Mouse (Mus musculus) midbrain, embryonic 14.5 days (tissue): Measurements from ENCODE around the gene Neurod2. TPM values are rescaled to one million over a fixed set of nuclear protein-coding genes. Genes with fewer than 3 reads are reported as not detected.

Experiments
- ATAC-seq: fragments of 200-750 bp; cut with Nextera tagmentation; 2 replicates; pipeline ENCODE4 v1.8.0; 2017; ENCODE audit warnings: moderate number of reproducible peaks, moderate library complexity; ENCODE audit not compliant: low FRiP score, low TSS enrichment
- DNase-seq: peaks from one replicate; pipeline ENCODE4 v3.0.0-alpha.2; 2015
- H3K27ac ChIP-seq: fragments of 300-500 bp; sonication (generic); replicated peaks from 2 replicates; pipeline ENCODE4 v1.5.1; 2014; ENCODE audit warnings: mild to moderate bottlenecking, low read depth, low read length, moderate library complexity
- H3K27me3 ChIP-seq: fragments of 300-500 bp; sonication (generic); 2 replicates; pipeline ENCODE4 v1.6.1; 2014; ENCODE audit warnings: low read length, control low read depth, mixed read lengths; ENCODE audit not compliant: control insufficient read depth, insufficient read depth
- H3K36me3 ChIP-seq: fragments of 300-500 bp; sonication (generic); 2 replicates; pipeline ENCODE4 v1.6.1; 2014; ENCODE audit warnings: low read length, control low read depth; ENCODE audit not compliant: control insufficient read depth, insufficient read depth
- H3K4me1 ChIP-seq: fragments of 300-500 bp; sonication (generic); 2 replicates; pipeline ENCODE4 v1.6.1; 2014; ENCODE audit warnings: mild to moderate bottlenecking, antibody characterized with exemption, low read length, control low read depth; ENCODE audit not compliant: control insufficient read depth, insufficient read depth
- H3K4me2 ChIP-seq: fragments of 300-500 bp; sonication (generic); 2 replicates; pipeline ENCODE4 v1.6.1; 2014; ENCODE audit warnings: mild to moderate bottlenecking, low read length, moderate library complexity
- H3K4me3 ChIP-seq: fragments of 300-500 bp; sonication (generic); replicated peaks from 2 replicates; pipeline ENCODE4 v1.5.1; 2014; ENCODE audit warnings: low read depth, low read length
- H3K9ac ChIP-seq: fragments of 300-500 bp; sonication (generic); replicated peaks from 2 replicates; pipeline ENCODE4 v1.6.1; 2014; ENCODE audit warnings: mild to moderate bottlenecking, low read length, moderate library complexity
- H3K9me3 ChIP-seq: fragments of 300-500 bp; sonication (generic); 2 replicates; pipeline ENCODE4 v1.6.1; 2016; ENCODE audit warnings: low read length, control low read depth, mixed read lengths; ENCODE audit not compliant: control insufficient read depth
- WGBS: fragments of 180-500 bp; shearing (Covaris S2); extraction: QIAGEN DNeasy Blood & Tissue Kit; methylation state at CpG from one replicate; pipeline ENCODE4 v1.1.7; 2014; 5-methylcytosine and 5-hydroxymethylcytosine counted together
- polyA plus RNA-seq: library from polyadenylated mRNA; unstranded; fragments of >200 nt; fragmentation: Nextera tagmentation; extraction: Ambion mirVana; gene quantifications from 2 replicates; pipeline ENCODE4 v1.2.1, GENCODE M21; 2014

The Neurod2 gene
- polyA plus RNA-seq, 1 experiment from 2014 or later: 10.9 TPM

DNA sequence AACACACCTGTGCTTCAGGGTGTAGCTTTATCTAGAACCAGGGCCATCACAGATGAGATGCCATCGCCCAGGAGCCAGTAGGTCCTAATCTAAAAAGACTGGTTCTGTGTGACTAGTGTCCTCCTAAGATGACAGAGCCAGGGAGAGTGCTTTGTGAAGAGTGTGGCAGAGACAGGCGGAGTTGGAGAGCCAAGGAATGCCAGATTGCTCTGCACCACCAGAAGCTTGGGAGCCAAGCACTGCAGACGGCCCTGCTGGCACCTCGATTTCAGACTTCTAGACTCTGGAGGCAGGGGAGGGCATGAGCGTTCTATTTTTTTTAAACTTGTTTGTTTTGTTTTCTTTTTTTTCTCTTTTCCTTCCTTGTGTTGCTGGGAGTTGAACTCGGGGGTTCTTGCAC is 39.9 kb upstream of the Neurod2 start:
- no peaks in the 10 kb centered on the region for H3K36me3 ChIP-seq
- H3K4me3 ChIP-seq: no peak overlapping the region
- H3K27ac ChIP-seq: no peak overlapping the region
- H3K4me2 ChIP-seq: no peak overlapping the region
- ATAC-seq (no peak), DNase-seq (no peak)
- H3K27me3 ChIP-seq: no peaks in the 10 kb centered on the region
- no peak overlapping the region for H3K9ac ChIP-seq
- no peaks in the 10 kb centered on the region for H3K9me3 ChIP-seq
- H3K4me1 ChIP-seq: peaks cover 14% of the 10 kb centered on the region
- 88% methylated on average over 6 of the region's 6 CpGs for WGBS

DNA sequence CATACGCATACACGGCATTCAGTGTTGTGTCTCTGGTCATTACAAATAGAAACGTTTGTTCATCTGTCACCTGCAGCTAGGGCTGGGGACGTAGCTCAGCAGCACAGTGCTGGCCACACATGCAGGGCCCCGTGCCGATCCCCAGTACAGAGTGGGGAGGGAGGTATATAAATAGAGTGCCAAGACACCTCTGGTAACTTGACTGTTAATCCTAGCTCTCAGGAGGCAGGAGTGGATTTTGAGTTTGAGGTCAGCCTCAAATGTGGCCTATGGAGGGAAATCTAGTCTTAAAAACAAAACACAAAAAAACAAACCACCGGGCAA is 38.4 kb upstream of the Neurod2 start:
- ATAC-seq: no peak
- H3K4me3 ChIP-seq: no peak overlapping the region
- no peak overlapping the region for H3K27ac ChIP-seq
- H3K36me3 ChIP-seq: no peaks in the 10 kb centered on the region
- H3K4me2 ChIP-seq: no peak overlapping the region
- no peak overlapping the region for H3K9ac ChIP-seq
- H3K9me3 ChIP-seq: no peaks in the 10 kb centered on the region
- no peak for DNase-seq
- no peaks in the 10 kb centered on the region for H3K27me3 ChIP-seq
- H3K4me1 ChIP-seq: peaks cover 14% of the 10 kb centered on the region
- 83% methylated on average over 7 of the region's 7 CpGs for WGBS

DNA sequence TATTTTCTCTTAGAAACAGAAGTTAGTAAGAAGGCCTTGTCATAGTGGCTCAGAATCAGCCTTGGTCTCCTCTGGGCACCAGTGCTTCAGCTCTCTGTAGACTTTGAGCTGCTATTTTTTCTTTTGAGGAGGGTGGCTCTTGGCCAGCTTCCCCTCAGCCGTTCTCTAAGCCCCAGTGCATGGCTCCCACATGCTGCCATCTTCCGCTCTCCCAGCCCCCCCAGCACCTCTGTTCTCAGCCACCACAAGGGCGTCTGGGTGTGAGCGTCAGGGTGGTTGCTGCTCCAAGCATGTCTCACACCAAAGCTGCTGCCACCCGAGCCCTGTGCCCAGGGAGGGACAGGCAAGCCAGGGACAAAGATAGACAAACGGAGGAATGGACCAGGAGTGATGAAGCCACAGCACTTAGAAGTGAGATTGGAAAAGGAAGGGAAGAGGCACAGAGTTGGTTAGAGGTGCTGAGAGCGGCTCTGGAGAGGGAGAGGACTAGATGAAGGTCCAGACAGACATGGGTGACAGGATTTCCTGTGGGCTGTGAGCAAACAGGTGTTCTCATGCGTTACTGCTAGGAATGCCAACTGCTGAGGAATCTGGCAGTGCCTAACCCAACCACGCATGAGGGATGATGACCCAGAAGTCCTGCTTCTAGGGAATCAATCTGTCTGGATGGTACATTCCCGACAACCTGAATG is 37.9 kb upstream of the Neurod2 start:
- H3K4me2 ChIP-seq: no peak overlapping the region
- no peak for ATAC-seq
- H3K4me3 ChIP-seq: no peak overlapping the region
- WGBS: 83% methylated on average over 10 of the region's 10 CpGs
- H3K27ac ChIP-seq: no peak overlapping the region
- no peak overlapping the region for H3K9ac ChIP-seq
- H3K4me1 ChIP-seq: peaks cover 14% of the 10 kb centered on the region
- no peaks in the 10 kb centered on the region for H3K9me3 ChIP-seq
- no peak for DNase-seq
- no peaks in the 10 kb centered on the region for H3K36me3 ChIP-seq
- no peaks in the 10 kb centered on the region for H3K27me3 ChIP-seq

DNA sequence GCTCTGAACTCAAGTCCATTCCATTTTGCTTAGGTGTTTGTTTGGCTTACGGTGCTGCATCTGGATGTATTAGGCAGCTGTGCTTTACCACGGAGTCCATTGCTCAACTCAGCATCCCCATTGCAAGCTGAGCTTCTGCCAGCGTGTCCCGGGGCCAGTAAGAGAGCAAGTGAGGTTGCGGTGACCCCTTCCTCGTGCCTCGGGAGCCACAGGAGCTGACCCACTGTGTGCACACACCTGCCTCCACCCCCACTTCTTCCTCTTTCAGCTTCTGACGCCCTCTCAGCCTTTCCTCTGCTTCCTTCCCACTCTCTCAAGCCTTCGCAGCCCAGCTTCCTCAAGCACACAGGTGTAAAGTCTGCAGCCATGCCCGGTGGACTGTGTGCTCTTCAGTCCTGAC is 36.8 kb upstream of the Neurod2 start:
- Histone ChIP-seq H3K4me1 (peaks cover 7% of the 10 kb centered on the region), H3K4me3 (no peak overlapping the region), H3K9ac (no peak overlapping the region), H3K27me3 (no peaks in the 10 kb centered on the region), H3K27ac (no peak overlapping the region), H3K36me3 (no peaks in the 10 kb centered on the region), H3K9me3 (no peaks in the 10 kb centered on the region), H3K4me2 (no peak overlapping the region)
- ATAC-seq (no peak), DNase-seq (no peak)
- WGBS: 83% methylated on average over 10 of the region's 10 CpGs

DNA sequence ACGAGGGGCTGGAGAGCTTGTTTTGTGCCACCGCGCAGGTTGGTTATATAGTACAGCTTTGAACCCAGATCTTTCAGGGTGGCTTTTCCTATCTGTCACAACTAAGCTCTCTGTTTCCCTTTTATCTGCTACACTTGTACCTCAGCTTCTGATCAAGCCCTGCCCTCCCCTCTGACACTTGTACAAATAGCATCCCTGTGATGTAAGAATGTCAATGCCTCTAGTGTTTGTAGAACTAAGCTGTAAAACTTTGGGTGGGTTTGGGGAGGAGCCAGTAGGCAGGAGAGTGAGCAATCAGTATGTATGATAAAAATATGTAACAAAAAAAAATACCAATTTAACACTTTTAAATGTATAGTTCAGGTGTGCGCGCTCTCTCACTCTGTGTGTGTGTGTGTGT is 35.0 kb upstream of the Neurod2 start:
- Histone ChIP-seq H3K9me3 (no peaks in the 10 kb centered on the region), H3K4me3 (no peak overlapping the region), H3K27ac (no peak overlapping the region), H3K27me3 (no peaks in the 10 kb centered on the region), H3K4me1 (peaks cover 16% of the 10 kb centered on the region), H3K4me2 (no peak overlapping the region), H3K36me3 (no peaks in the 10 kb centered on the region), H3K9ac (no peak overlapping the region)
- DNase-seq: no peak
- ATAC-seq: no peak
- WGBS: 93% methylated on average over 5 of the region's 5 CpGs

DNA sequence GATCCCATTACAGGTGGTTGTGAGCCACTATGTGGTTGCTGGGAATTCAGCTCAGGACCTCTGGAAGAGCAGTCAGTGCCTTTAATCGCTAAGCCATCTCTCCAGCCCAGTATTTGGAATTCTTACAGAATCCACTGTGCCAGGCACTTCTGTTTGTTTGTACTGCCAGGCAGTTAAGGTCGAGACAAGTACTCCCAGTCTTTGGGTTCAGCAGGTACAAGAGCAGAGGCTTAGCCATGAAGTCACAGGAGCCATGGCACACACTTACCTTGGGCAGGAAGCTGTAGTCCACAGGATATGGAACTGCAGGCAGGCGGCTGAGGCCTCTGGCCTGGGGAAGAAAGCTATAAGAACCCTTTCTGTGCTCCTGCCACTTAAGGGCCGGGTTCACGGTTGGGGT is 34.4 kb upstream of the Neurod2 start:
- H3K4me2 ChIP-seq: no peak overlapping the region
- H3K9me3 ChIP-seq: no peaks in the 10 kb centered on the region
- ATAC-seq (no peak), DNase-seq (no peak)
- no peak overlapping the region for H3K4me3 ChIP-seq
- 88% methylated on average over 5 of the region's 5 CpGs for WGBS
- no peak overlapping the region for H3K27ac ChIP-seq
- H3K36me3 ChIP-seq: no peaks in the 10 kb centered on the region
- H3K27me3 ChIP-seq: no peaks in the 10 kb centered on the region
- H3K4me1 ChIP-seq: peaks cover 22% of the 10 kb centered on the region
- H3K9ac ChIP-seq: no peak overlapping the region

DNA sequence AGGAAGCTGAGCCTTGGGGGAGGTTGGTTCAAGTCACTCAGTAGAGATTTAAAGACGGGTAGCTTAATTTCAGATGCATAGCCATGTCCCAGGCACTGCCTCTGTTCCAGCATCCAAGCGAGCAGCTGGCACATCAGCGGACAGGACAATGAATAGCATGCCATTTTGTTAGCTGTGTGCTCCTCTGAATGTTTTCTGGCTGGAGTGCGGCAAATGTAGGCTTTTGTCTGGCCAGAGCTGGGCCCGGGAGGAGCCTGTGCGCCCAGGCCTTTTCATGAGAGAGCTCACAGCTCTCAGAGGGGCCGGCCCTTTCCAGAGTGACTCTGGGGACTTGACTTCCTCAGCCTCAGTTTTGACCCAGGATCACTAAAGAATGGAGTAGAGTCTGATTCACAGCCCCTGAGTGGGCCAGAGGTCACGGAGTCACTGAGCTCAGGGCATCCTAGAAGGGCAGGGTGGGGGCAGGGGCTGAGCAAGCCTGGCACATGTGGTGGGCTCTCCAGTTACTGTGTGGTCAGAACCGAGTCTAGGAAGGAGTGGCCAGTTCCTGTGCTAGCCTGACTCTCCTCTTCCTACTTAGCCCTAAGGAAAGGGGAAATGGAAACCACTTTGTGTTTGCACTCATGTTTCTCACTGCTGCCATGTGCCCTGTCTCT is 31.5 kb upstream of the Neurod2 start:
- DNase-seq (peak; percentile 33), ATAC-seq (no peak)
- H3K4me2 ChIP-seq: peak overlapping the region; percentile 7; the same call in 1 of the 2 replicates
- H3K27ac ChIP-seq: peak overlapping the region; percentile 70
- no peaks in the 10 kb centered on the region for H3K36me3 ChIP-seq
- H3K4me3 ChIP-seq: no peak overlapping the region
- H3K4me1 ChIP-seq: peaks cover 25% of the 10 kb centered on the region
- no peaks in the 10 kb centered on the region for H3K27me3 ChIP-seq
- 27% methylated on average over 9 of the region's 9 CpGs for WGBS
- H3K9ac ChIP-seq: peak overlapping the region; percentile 42; the same call in 1 of the 2 replicates
- no peaks in the 10 kb centered on the region for H3K9me3 ChIP-seq

DNA sequence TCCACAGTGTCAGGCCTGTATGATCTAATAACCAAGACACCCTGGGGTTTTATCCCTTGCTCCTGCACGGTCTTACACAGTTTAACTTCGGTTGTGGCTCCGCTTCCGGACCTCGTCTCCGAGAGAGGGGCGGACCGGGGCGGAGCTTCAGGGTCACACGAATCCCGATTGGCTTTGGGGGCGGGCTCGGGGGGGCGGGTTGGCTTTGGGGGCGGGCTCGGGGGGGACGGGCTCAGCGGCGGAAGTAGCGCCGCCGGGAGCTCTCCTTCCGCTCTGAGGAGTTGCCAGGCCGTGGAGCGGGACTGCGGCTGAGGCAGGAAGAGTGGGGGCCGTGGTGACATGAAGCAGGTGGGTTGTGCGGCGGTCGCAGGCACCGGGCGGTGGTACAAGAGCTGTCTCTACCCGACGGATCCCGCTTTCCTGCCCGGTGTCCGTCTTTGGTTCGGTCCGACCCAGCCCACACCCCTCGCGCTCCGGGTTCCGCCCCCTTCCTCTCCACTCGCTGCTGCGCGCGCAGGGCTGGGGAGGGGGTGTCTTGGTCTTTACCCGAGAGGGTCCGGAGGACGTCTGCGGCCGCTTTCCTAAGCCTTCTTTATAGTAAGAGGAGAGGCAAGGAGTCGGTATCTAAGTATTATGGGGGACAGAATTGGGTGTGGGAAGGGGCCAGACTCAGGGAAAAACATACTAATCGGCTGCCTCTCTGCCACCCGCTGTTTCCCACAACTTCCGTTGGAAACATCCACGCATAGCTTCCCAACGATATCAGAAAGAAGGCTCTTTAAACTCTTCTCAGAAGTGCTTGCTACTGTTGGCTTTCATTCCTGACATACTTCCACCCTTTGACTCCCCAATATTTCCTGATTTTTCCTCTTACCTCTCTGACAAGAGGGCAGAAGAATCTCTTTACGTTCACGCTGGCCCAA is 29.0 kb upstream of the Neurod2 start, which contains the start of gene Stard3:
TSS of gene Stard3 (plus strand) at position 208 of the 923 bp plus-strand sequence.
- WGBS: under 1% methylated on average over 60 of the region's 60 CpGs
- ATAC-seq (peak; percentile 87), DNase-seq (peak; percentile 96)
- Histone ChIP-seq H3K4me2 (peak within 1 kb of the TSS; percentile 73), H3K36me3 (no peaks in the 10 kb centered on the region), H3K4me1 (peaks cover 25% of the 10 kb centered on the region), H3K27me3 (no peaks in the 10 kb centered on the region), H3K9me3 (no peaks in the 10 kb centered on the region), H3K4me3 (peak within 1 kb of the TSS; percentile 64), H3K9ac (peak within 1 kb of the TSS; percentile 68), H3K27ac (peak within 1 kb of the TSS; percentile 87)
